Mouse (Mus musculus): ENCODE results near the gene Ppm1f. TPM values are rescaled to one million over a fixed set of nuclear protein-coding genes. Genes with fewer than 3 reads are reported as not detected.
"Not testable (repeated sequence)": the region's sequence is repeated elsewhere in the genome, so short reads cannot be mapped to it uniquely, and the experiment has no call there.

Gene Ppm1f
- total RNA-seq, 2 experiments from 2014 or later = 6.5 to 12.1 TPM

DNA sequence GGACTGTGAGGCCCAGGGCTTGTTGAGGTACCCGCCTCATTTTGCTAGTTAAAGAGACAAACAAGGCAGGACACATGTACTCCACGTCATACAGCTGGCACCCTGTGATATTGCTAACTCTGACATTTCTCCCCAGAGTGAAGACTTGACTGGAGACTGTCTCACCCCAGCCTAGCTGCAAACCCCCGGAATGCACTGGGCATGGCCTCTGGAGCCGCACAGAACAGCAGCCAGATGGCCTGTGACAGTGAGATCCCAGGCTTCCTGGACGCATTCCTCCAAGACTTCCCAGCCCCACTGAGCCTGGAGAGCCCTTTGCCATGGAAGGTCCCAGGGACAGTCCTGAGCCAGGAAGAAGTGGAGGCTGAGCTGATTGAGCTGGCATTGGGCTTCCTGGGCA is 6.9 kb downstream of the Ppm1f start:
- no peak for ATAC-seq (replicated peaks; ENCODE audit: low FRiP score, low TSS enrichment, poor library complexity, severe bottlenecking)

DNA sequence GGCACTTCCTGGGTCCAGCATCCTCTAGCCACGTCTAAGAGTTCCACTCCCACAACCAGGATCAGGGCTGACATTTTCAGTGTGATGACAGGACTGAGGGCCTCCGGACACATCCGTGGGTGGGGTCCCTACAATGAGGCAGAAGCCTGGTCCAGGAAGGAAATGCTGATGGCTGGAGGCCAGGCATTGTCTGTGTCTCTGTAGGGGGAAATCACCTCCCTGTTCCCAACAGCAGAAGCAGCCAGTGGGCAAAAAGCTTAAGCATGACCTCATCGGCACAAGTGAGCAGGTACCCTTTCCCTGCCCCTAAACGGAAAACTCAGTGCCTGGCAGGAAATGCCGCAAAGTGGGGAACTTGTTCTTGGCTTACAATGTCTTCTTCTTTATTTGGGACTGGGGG is 11.5 kb downstream of the Ppm1f start:
- ATAC-seq (replicated peaks; ENCODE audit: low FRiP score, low TSS enrichment, poor library complexity, severe bottlenecking) = no peak

DNA sequence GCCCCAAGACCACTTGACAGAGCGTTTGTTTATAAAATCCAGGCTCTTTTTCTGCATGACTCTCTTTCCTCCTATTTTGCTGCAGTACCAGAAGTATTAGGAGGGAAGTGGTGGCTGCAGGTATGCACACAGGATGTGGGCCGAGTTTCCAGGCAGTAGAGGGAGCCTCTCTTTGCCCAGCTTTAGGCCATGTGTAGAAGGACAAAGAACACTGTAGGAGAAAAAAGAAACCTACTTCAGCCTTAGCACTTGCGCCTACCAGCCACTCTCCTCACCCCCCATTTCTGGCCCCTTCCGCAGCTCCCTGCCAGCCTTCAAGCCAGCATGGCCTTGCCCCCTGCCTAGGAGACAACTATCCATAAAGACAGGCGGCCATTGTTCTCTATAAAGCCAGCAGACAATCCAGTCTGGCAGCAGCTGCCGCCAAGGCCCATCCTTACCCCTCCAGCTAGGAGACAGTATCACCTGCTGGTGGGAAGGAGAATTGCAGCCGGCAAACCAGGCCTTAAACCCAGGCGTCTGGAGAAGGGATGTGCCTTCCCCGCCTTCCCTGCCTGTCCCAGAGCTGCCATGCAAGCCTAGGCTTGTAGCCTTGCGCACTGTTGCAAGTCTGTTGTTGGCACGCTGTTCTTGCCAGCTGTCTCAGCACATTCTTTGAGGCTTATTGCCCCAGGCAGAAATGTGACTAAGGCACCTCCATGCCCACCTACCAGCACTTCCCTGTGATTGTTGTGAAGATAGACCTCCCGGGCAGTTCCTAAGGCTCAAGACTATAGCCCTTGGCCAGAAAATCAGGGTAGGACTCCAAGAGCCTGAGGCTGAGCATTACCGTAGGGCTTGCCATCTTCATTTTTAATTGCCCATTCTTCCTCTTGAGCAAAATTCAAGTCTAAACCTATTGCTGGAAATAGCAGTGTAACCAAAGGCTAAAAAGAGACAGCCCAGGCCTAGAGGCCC is 15.7 kb downstream of the Ppm1f start:
- ATAC-seq (replicated peaks; ENCODE audit: low FRiP score, low TSS enrichment, poor library complexity, severe bottlenecking) = peak; percentile 93

DNA sequence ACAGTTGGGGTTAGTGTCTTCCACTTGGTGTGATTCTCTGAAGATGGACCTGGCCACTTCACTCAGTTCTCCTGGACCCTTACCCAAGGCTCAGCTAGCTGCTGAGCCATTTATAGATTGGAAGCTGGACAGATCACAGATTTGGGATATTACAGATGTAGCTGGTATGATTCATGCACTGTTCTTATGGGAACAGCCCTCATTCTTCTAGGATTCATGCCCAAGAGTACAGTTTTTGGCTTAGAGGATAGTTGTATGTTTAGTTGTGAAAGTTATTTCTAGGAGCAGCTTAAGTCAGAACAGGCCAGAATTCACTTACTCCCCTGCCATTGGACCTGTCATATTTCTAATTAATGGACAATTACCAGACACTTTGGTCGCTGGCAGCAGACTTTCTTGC is 17.2 kb downstream of the Ppm1f start:
- no peak for ATAC-seq (replicated peaks; ENCODE audit: low FRiP score, low TSS enrichment, poor library complexity, severe bottlenecking)

DNA sequence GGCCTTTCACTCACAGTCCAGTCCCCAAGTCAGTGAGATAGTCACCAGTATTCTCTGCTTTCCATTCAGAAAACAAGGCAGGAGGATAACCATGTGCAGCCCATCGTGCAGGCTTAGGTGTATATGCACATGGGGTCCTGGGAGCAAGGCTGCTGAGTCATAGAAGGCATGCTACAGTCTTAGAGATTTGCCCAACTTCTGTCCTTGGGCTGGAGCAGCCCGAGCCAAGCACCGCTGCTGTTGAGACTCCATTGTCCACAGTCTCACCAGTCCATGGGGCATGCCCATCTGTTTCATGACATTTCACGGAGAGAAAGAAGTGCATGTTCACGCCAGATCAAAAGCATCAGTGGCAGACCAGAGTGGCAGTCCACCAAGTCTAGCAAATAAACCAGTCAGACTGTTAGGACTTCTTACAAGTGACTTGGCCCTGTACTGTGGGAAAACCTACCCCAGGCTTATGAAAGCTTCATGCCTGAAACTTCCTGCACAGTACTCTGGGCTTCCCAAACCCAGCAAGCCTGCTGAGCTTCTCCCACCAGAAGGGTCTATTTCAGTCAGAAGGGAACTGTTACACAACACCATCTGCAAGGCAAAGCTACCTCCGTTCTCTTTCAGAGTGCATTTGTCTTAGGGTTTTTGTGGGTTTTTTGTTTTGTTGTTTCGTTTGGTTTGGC is 22.3 kb downstream of the Ppm1f start:
- ATAC-seq (replicated peaks; ENCODE audit: low FRiP score, low TSS enrichment, poor library complexity, severe bottlenecking) = no peak

DNA sequence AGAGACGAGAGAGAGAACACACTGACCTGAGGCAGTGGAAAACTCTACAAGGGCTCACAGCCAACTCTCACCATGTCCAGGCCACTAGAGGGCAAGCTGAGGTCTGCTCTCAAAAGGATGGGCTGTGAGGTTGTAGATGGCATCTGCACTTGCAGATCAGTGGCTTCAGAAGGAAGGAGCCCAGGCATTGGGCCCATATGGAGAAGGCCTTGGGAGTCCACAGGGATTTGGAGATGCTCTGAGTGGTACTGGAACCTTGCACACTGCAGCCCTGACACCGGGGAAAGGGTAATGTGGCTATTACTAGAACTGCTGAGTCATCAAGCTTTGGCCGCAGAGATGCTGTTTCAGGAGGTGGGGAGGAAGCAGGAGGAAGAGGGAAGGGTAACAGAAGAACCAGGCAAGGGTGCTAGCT is 24.8 kb downstream of the Ppm1f start:
- peak; percentile 82 for ATAC-seq (replicated peaks; ENCODE audit: low FRiP score, low TSS enrichment, poor library complexity, severe bottlenecking)

DNA sequence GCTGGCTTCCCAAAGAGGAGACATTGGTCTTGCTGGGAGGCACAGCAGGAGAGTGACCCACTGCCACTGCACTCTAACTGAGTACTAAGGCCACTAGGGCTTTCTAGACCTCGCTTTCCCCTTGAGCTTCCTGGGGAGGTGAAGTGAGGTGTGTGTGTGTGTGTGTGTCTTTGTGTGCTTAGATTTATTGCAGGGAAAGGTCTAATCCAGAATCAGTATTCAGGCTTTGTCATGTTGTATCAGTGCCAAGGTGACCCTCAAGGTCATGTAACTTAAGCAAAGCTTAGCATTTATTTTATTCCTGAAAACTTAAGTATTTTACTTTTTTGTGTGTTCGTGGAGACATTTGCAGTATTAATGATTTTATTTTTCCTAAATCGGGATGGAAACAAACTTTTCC is 28.2 kb downstream of the Ppm1f start:
- ATAC-seq (replicated peaks; ENCODE audit: low FRiP score, low TSS enrichment, poor library complexity, severe bottlenecking) = no peak

DNA sequence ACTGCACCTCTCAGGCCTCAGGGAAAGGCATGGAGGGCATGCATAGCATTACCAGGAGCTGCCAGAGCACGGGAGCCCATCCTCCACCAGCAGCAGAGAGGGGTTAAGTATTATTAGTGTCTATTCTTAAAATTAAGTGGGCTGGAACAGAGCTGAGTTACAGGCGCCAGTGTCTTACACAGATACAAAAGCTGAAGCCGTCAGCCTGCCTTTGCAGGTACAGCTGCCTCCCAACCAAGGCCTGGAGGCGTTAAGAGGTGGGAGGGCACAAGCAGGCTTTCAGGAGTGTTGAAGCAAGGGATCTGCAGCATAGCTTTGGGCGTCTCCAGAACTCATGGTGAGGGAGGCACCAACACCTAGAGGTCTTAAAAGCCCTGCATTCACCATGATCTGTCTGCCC is 30.3 kb downstream of the Ppm1f start:
- no peak for ATAC-seq (replicated peaks; ENCODE audit: low FRiP score, low TSS enrichment, poor library complexity, severe bottlenecking)

DNA sequence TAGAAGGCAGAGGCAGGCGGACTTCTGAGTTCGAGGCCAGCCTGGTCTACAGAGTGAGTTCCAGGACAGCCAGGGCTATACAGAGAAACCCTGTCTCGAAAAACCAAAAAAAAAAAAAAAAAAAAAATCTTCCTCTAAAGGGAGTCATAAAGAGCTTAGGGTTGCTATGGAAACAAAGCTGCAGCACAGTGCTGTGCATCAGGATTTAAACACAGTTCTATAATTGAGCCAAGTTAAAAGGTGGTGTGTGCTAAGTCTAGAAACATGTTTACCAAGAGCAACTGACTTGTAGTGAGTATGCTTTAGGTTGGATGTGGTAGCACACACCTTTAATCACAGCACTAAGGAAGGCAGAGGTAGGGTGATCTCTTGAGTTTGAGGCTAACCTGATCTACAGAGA is 32.6 kb downstream of the Ppm1f start:
- ATAC-seq (replicated peaks; ENCODE audit: low FRiP score, low TSS enrichment, poor library complexity, severe bottlenecking) = not testable (repeated sequence)

DNA sequence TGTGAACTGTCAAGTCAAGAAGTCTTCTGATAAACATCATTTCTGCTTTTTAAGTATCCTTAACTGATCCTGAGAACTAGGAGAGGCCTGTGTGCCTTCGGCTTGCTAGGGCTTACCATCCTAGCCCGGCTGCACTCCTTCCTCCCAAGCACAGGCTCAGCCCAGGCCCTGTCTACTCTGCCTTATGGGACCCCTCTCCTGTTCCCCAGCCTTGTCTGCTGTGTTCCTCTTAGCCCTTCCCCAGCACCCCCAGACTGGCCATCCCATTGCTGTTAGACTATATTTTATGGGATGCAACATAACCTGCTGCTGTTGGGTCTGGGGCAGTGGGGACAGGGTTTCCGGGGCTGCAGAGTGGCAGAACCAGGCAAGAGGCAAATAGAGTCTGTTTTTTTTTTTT is 34.1 kb downstream of the Ppm1f start:
- ATAC-seq (replicated peaks; ENCODE audit: low FRiP score, low TSS enrichment, poor library complexity, severe bottlenecking) = no peak

DNA sequence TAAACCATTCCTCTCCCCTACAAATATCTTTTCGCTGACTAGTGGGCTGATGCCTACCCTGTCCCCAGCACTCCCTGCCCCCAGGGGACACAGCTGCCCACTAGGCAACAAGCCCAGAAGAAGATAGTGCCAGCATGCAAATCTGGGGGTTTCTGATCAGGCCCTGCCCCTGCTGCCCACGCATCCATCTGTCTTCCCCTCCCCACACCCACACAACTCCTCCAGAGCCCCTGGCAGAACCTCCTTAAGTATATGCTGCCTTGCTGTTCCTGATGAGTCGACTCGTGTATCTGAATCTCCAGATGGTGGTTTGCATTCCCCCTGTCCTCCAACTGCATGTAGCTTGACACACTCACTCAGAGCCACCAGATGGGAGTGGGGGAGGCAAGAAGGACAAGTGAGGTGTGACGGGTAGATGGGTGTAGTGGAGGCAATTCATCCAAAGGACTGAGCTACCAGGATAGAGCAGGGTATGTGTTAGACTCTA is 34.6 kb downstream of the Ppm1f start:
- ATAC-seq (replicated peaks; ENCODE audit: low FRiP score, low TSS enrichment, poor library complexity, severe bottlenecking) = 0 out of 2 replicates have a peak, but pooled peaks have one; percentile 30

DNA sequence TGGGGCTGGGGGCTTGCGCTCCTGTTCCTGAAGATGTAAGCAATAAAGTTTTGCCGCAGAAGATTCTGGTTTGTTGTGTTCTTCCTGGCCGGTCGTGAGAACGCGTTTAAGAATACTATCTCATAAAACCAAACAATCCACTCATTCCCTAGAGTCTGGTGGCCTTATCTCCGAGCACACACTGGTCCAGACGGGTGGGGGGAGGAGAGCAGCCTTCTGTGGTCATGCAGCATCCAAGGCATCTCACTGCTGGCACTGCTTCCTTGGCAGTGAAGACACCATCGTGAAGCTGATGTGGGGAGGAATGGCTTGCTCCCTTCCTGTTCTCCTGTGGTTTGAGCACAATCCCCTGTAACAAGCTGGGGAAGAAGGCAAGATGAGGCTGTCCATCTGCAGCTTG is 43.3 kb downstream of the Ppm1f start:
- ATAC-seq (replicated peaks; ENCODE audit: low FRiP score, low TSS enrichment, poor library complexity, severe bottlenecking) = peak; percentile 89

DNA sequence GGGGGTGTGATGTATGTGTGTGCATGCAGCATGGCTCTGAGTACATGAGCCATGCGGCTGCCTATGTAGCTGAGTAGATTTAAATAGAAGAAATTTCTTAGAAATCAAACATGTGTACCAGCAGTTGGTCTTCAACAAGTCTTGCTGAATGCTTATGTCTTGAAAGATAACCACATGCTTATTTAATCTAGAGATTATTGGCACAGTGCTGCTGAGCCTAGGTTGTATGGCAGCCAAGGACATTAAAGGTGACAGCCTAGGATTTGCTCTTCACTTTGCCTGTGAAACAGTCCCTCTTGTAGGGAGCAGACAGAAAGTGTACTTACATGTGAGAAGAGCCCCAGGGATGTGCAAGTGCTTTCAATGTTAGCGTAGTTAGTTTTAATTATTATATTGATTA is 44.8 kb downstream of the Ppm1f start:
- peak; percentile 67 for ATAC-seq (replicated peaks; ENCODE audit: low FRiP score, low TSS enrichment, poor library complexity, severe bottlenecking)

DNA sequence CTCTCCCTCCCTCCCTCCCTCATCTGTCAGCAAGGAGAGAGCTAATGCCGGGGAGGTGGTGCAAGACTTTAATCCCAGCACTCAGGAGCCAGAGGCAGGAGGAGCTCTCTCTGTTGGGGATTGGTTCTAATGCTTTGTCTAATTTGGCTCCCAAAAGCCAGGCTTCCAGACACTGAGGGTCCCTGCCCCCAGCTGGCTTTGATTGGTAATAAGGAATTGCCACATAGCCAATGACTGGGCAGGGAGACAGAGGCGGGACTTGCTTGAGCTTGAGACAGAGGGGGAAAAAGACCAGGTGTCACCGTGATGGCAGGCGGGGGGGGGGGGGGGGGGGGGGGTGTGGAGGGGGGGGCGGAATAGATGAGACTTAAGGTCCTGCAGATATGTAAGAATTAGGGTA is 62.3 kb downstream of the Ppm1f start:
- ATAC-seq (replicated peaks; ENCODE audit: low FRiP score, low TSS enrichment, poor library complexity, severe bottlenecking) = no peak

DNA sequence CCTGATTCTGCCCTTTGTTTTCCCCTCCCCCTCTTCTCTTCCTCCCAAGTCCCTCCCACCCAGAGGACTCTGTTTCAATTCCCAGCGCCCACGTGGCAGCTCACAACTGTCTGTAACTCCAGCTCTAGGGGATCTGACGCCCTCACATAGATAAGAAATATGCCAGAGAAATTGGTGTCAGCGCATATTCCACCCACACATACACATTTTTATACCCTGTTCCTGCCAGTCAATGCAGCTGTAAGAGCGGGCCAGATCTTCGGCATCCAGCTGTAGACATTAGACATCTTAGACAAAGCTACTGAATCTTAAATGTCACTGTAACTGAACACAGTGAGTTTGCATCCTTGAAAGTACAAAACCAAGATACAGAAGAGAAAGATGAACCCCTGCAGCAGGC is 63.6 kb downstream of the Ppm1f start:
- ATAC-seq (replicated peaks; ENCODE audit: low FRiP score, low TSS enrichment, poor library complexity, severe bottlenecking) = no peak

DNA sequence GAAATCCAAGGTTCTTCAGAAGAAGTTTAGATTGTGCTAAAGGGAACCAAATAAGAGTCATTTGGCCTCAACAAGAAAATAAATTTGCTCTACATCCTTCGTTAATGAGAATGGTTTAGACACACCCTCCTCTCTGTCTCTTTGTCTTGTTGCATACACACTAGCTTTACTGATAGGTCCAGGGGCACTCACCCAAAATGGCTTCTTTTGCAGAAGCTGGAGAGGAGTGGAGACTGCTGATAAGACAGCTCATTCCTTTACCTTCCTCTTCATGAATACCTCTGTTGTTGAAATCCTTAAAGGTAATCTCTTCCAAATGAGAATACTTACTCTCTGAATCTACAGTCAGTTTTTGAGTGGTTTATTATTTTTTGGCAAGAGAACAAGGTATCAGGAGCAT is 68.9 kb downstream of the Ppm1f start:
- peak; percentile 92 for ATAC-seq (replicated peaks; ENCODE audit: low FRiP score, low TSS enrichment, poor library complexity, severe bottlenecking)

DNA sequence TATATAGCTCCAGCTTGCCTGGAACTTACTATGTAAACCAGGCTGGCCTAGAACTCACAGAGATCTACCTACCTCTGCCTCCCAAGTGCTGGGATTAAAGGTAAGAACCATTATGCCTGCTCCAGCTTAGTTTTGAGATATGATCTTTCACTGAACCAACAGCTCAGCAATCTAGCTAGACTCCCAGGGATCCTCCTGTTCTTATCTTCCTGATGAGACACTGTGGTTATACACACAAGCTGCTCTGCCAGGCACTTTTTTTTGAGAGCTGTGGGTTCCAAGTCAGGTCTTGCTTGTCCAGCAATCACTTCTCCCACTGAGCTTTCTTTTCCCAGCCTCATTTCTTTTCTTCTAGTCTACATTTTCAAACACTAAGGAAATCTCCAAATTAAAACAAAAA is 70.0 kb downstream of the Ppm1f start:
- 0 out of 2 replicates have a peak, but pooled peaks have one; percentile 25 for ATAC-seq (replicated peaks; ENCODE audit: low FRiP score, low TSS enrichment, poor library complexity, severe bottlenecking)

Measured in megakaryocyte-erythroid progenitor cell, adult 5-6 weeks (primary cell).